Mouse (Mus musculus) lung, adult 2 months (tissue): ENCODE results near the gene Foxp1.

Experiments used
- CTCF ChIP-seq: fragments of 200-500 bp; IDR thresholded peaks from 2 replicates; pipeline ENCODE4 v1.5.1; 2011; ENCODE audit warnings: mild to moderate bottlenecking, low read length, control low read depth; ENCODE audit not compliant: insufficient read depth
- POLR2A ChIP-seq: fragments of 200-500 bp; IDR thresholded peaks from 2 replicates; pipeline ENCODE4 v1.6.1; 2011; ENCODE audit warnings: low read depth, mild to moderate bottlenecking, control low read depth, low read length, borderline replicate concordance; ENCODE audit errors: extremely low read depth

DNA sequence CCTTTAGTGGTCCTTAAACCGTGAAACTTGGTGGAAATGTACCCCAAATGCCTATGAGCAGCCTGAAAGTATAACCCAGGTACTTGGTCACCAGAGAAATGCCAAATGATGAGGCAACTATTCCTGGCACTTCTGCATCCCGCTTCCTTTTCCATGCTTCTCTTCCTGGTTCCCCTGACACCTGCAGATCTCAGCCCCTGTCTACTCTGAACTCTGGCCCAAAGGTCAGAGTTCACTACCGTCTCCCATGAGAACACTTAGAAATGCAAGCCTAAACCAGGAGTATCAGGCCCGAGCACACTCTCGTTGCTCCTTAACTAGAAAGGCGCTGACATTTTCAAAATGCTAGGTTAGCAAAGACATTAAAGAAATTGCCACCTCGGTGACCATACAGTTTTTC is 250.8 kb downstream of the Foxp1 start:
- TF ChIP-seq POLR2A: no peak
- no peak for TF ChIP-seq CTCF
